Mouse (Mus musculus): ENCODE data around the gene Nup153. TPM values are rescaled to one million over a fixed set of nuclear protein-coding genes. Genes with fewer than 3 reads are reported as not detected.

Gene Nup153
- polyA plus RNA-seq, 1 experiment from 2014 or later = 38.0 TPM

DNA sequence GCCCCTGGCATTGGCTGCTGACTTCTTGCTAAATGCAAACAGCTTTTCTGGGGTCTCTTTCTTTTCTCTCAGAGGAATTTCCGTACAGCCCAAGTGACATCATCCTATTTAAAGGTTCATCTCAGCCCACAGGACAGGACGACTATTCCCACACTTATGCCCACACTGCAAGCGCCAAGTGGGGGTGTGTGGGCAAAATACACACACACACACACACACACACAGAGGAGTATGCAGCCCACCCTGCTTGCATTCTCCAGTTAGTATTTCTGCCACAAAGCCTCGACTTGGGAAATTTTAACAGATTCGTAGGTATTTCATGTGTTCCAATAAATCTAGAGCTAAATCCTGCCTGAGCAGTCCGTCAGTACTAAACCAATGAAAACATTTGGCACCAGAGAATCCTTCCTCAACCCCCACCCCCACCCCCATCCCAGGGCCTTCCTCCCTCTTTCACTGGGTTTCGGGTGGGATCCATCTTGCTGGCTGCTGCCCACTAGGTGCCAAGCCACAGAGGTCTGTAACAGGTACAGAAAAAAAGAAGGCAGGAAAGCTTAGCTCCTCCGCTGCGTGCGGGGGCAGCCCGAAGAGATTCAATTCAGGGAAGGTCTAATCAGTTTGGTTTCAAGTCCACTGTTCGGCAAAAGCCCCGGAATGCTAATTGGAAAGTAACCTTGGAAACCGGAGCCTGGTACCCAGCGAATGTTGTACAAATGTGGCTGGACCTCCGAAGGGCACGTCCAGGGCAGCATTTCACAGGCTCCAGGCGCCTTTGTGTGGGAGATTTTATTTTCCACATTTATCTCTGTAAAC, 94.2 kb downstream of the Nup153 start:
- Histone ChIP-seq H3K27ac (ENCODE audit: low read length) (no peak overlapping the region), H3K9me3 (ENCODE audit: control insufficient read depth, low read depth, low read length) (no peaks in the 10 kb centered on the region), H3K4me1 (ENCODE audit: control insufficient read depth, insufficient read depth, low read length) (no peaks in the 10 kb centered on the region), H3K4me2 (replicated peaks; ENCODE audit: low read depth, low read length) (no peak overlapping the region), H3K36me3 (ENCODE audit: control insufficient read depth, insufficient read depth, low read length) (no peaks in the 10 kb centered on the region), H3K4me3 (ENCODE audit: low read depth, low read length) (no peak overlapping the region), H3K9ac (replicated peaks; ENCODE audit: low read depth, low read length) (no peak overlapping the region), H3K27me3 (ENCODE audit: control insufficient read depth, insufficient read depth, low read length) (no peaks in the 10 kb centered on the region)
- 52% methylated on average over 18 of the region's 18 CpGs for WGBS
- ATAC-seq (ENCODE audit: insufficient number of reproducible peaks, insufficient read depth, low FRiP score, low read depth) = no peak

DNA sequence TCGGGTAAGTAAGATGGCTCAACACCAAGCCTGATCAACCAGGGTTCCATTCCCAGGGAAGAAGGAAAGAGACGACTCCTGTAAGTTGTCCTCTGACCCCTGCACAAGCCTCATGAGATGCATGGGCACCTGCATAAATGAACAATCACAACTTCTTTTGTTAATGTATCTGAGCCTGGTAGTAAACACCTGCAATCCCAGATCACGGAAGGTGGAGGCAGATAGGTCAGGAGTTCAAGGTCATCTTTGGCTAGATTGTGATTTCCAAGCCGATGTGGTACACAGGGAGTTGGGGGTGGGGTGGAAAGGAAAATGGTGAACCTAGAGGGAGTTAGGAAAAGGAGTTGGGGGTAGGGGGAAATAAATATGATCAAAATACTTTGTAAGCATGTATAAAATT, 94.9 kb downstream of the Nup153 start:
- Histone ChIP-seq H3K27ac (ENCODE audit: low read length) (no peak overlapping the region), H3K4me1 (ENCODE audit: control insufficient read depth, insufficient read depth, low read length) (no peaks in the 10 kb centered on the region), H3K9me3 (ENCODE audit: control insufficient read depth, low read depth, low read length) (no peaks in the 10 kb centered on the region), H3K4me2 (replicated peaks; ENCODE audit: low read depth, low read length) (no peak overlapping the region), H3K36me3 (ENCODE audit: control insufficient read depth, insufficient read depth, low read length) (no peaks in the 10 kb centered on the region), H3K9ac (replicated peaks; ENCODE audit: low read depth, low read length) (no peak overlapping the region), H3K27me3 (ENCODE audit: control insufficient read depth, insufficient read depth, low read length) (no peaks in the 10 kb centered on the region), H3K4me3 (ENCODE audit: low read depth, low read length) (no peak overlapping the region)
- no peak for ATAC-seq (ENCODE audit: insufficient number of reproducible peaks, insufficient read depth, low FRiP score, low read depth)
- WGBS = 45% methylated on average over 4 of the region's 4 CpGs

Other genes starting within 250 kb of the Nup153 start
- 8.5 TPM in 2 replicates for gene Cap2, start 226.1 kb downstream of the Nup153 start, polyA plus RNA-seq (2014; fragmentation: Nextera tagmentation; extraction: Ambion mirVana)
- 9.7 and 9.9 TPM in 2 replicates for gene Fam8a1, start 58.4 kb downstream of the Nup153 start, polyA plus RNA-seq (2014; fragmentation: Nextera tagmentation; extraction: Ambion mirVana)
- gene Kif13a, start 201.9 kb upstream of the Nup153 start, polyA plus RNA-seq (2014; fragmentation: Nextera tagmentation; extraction: Ambion mirVana) = 14.7 and 14.8 TPM in 2 replicates